Mouse (Mus musculus): Measurements from ENCODE around the gene 4930524N10Rik. TPM values are rescaled to one million over a fixed set of nuclear protein-coding genes. Genes with fewer than 3 reads are reported as not detected.

4930524N10Rik gene
- polyA plus RNA-seq (2012; rRNA removed), result not detected in 2 replicates

DNA sequence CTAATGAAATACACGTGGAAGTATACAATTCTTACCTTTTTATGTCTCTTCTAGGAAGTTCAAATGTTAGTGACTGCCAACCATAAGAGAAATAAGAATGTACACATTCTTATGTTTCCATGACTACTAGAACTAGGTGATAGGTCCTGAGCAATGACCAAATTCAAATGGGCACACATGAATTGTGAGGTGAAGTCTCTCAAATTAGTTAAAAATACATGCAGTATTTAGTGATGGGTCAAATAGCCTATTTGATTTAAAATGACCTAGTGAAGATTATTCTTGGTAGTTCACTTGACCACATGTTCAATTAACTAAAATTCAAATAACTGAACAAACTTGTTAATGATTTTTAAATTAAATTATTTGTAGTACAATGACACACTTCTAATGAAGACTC lies at the start of gene 4930524N10Rik:
Gene 4930524N10Rik, minus strand, starts transcription at position 101 of the 400 bp plus-strand sequence.
- Histone ChIP-seq H3K36me3 (ENCODE audit: control insufficient read depth, insufficient read depth, low read length) (no peaks in the 10 kb centered on the region), H3K27me3 (replicated peaks; ENCODE audit: control insufficient read depth, insufficient read depth, low read length) (no peaks in the 10 kb centered on the region), H3K27ac (ENCODE audit: insufficient read depth, low read depth, low read length) (no peak within 1 kb of the TSS), H3K4me3 (ENCODE audit: insufficient read depth, low read depth, low read length) (no peak within 1 kb of the TSS), H3K4me1 (ENCODE audit: control insufficient read depth, insufficient read depth, low read length) (no peaks in the 10 kb centered on the region)
- DNase-seq, result no peak
- WGBS, result 11% methylated on average over 1 of the region's 1 CpGs
- no peak for TF ChIP-seq POLR2A (IDR thresholded peaks at IDR 0.05; ENCODE audit: low read depth, low read length)
- no peak for TF ChIP-seq CTCF (conservative IDR thresholded peaks at IDR 0.05; ENCODE audit: insufficient read depth, insufficient read length, low read depth, low read length)

DNA sequence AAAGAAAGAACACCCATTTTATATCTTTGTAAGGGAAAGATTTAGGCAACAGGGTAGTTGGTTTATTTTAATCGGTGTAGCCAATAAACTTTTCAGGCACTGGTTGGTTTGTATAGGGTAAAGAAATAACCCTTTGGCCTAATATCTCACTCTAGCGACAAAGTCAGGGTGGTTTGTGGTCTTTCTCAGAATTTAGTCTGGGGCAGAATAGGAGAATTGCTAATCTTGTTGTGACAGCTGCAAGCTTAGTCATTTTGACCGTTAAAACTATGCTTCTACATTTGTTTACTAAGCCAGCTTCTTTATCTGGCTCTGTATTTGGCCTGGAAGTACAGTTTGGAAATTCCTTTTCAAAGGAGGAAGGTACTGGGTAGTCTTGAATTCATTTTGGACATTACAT lies 6.8 kb upstream of the 4930524N10Rik start:
- Histone ChIP-seq H3K4me3 (ENCODE audit: insufficient read depth, low read depth, low read length) (no peak overlapping the region), H3K4me1 (ENCODE audit: control insufficient read depth, insufficient read depth, low read length) (no peaks in the 10 kb centered on the region)

DNA sequence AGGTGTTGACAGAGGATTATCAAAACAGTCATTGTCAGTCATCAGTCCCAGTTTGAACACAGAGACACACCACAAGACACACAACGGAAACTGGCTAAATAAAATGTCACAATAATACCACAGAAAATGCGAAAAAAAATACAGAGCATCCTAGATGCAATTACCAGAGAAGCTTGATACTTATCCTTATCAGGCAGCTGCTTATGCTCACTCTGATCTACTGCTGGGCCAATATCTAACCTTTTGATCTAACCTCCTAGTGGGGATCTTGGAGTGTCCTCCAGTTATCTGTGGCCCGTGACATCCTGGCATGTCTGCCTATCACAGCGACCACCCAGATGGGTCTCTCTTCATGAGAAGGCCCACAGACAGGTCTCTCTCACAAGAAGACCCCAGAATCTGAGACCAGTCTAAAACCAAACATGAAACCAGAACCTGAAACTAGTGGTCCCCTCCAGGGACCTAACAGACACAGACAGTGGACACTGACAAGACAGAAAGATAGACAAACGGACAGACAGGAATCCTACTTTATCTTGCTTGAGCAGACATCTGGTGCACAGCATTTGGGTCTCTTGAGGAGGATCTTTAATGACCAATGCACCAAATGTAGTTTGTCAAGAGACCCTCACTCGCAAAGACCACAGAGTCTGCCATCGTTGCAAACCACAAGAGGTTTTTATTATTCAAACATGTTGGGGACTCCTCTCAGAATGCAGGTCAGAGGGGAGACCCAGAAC lies 6.3 kb upstream of the 4930524N10Rik start:
- Histone ChIP-seq H3K27me3 (replicated peaks; ENCODE audit: control insufficient read depth, insufficient read depth, low read length) (no peaks in the 10 kb centered on the region), H3K4me3 (ENCODE audit: insufficient read depth, low read depth, low read length) (no peak overlapping the region), H3K4me1 (ENCODE audit: control insufficient read depth, insufficient read depth, low read length) (no peaks in the 10 kb centered on the region), H3K27ac (ENCODE audit: insufficient read depth, low read depth, low read length) (no peak overlapping the region), H3K36me3 (ENCODE audit: control insufficient read depth, insufficient read depth, low read length) (no peaks in the 10 kb centered on the region)
- no peak for DNase-seq
- WGBS, result 69% methylated on average over 7 of the region's 7 CpGs
- no peak for TF ChIP-seq CTCF (conservative IDR thresholded peaks at IDR 0.05; ENCODE audit: insufficient read depth, insufficient read length, low read depth, low read length)
- no peak for TF ChIP-seq POLR2A (IDR thresholded peaks at IDR 0.05; ENCODE audit: low read depth, low read length)

More for the DNA sequence above, 6.8 kb upstream of the 4930524N10Rik start:
- Histone ChIP-seq H3K27ac (ENCODE audit: insufficient read depth, low read depth, low read length) (no peak overlapping the region), H3K27me3 (replicated peaks; ENCODE audit: control insufficient read depth, insufficient read depth, low read length) (no peaks in the 10 kb centered on the region), H3K36me3 (ENCODE audit: control insufficient read depth, insufficient read depth, low read length) (no peaks in the 10 kb centered on the region)
- 79% methylated on average over 3 of the region's 3 CpGs for WGBS
- no peak for DNase-seq
- no peak for TF ChIP-seq POLR2A (IDR thresholded peaks at IDR 0.05; ENCODE audit: low read depth, low read length)

DNA sequence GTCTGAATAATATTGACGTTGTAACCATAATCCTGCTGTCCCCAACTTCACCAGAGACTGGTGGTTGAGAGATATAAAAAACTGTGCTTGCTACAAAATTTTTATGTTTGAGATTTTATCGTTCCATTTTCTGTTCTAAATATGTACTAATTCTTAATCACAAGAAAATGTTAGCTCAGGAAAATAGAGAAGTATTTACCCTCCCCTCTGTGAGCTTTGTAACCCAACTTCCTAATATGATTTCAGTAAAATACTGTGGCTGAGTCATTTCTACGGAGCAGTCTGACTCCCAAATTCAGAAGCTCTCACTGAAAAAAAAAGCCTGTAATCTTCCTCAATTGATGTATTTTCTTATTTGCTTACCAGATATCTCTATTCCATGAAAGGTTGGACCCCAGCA lies 4.7 kb upstream of the 4930524N10Rik start:
- Histone ChIP-seq H3K27ac (ENCODE audit: insufficient read depth, low read depth, low read length) (no peak overlapping the region), H3K4me1 (ENCODE audit: control insufficient read depth, insufficient read depth, low read length) (no peaks in the 10 kb centered on the region), H3K36me3 (ENCODE audit: control insufficient read depth, insufficient read depth, low read length) (no peaks in the 10 kb centered on the region), H3K4me3 (ENCODE audit: insufficient read depth, low read depth, low read length) (no peak overlapping the region), H3K27me3 (replicated peaks; ENCODE audit: control insufficient read depth, insufficient read depth, low read length) (no peaks in the 10 kb centered on the region)
- WGBS, result 82% methylated on average over 3 of the region's 3 CpGs
- DNase-seq, result no peak
- TF ChIP-seq CTCF (conservative IDR thresholded peaks at IDR 0.05; ENCODE audit: insufficient read depth, insufficient read length, low read depth, low read length) (no peak), POLR2A (IDR thresholded peaks at IDR 0.05; ENCODE audit: low read depth, low read length) (no peak)

Other genes starting within 250 kb of the 4930524N10Rik start
- gene Gm15140, start 222.7 kb downstream of the 4930524N10Rik start, polyA plus RNA-seq (2012; rRNA removed), result not detected in 2 replicates
- gene Samt4, start 138.6 kb upstream of the 4930524N10Rik start, polyA plus RNA-seq (2012; rRNA removed), result not detected in 2 replicates
- not detected in 2 replicates for gene Samt2, start 236.0 kb upstream of the 4930524N10Rik start, polyA plus RNA-seq (2012; rRNA removed)